Mouse (Mus musculus) stomach, embryonic 16.5 days (tissue): ENCODE measurements at regions not wholly inside any gene's neighbourhood (a gene's known extent, or its start where the extent isn't known, plus 50 kb on each side); places are given as distances from the start of the nearest gene placed in this dataset.

Source experiments
- ATAC-seq: fragments of 200-750 bp; cut with Nextera tagmentation; 2 replicates; pipeline ENCODE4 v1.8.0; 2017; ENCODE audit warnings: moderate number of reproducible peaks, moderate TSS enrichment; ENCODE audit not compliant: insufficient read depth, low FRiP score
- H3K27ac ChIP-seq: fragments of 300-500 bp; sonication (generic); 2 replicates; pipeline ENCODE4 v1.5.1; 2014; ENCODE audit warnings: low read length
- H3K27me3 ChIP-seq: fragments of 300-500 bp; sonication (generic); 2 replicates; pipeline ENCODE4 v1.6.1; 2014; ENCODE audit warnings: low read length, control low read depth, mixed read lengths; ENCODE audit not compliant: control insufficient read depth, insufficient read depth
- H3K36me3 ChIP-seq: fragments of 300-500 bp; sonication (generic); 2 replicates; pipeline ENCODE4 v1.6.1; 2014; ENCODE audit warnings: low read length; ENCODE audit not compliant: control insufficient read depth, insufficient read depth
- H3K4me1 ChIP-seq: fragments of 300-500 bp; sonication (generic); 2 replicates; pipeline ENCODE4 v1.6.1; 2014; ENCODE audit warnings: low read length, control low read depth, mixed read lengths; ENCODE audit not compliant: control insufficient read depth, insufficient read depth
- H3K4me2 ChIP-seq: fragments of 300-500 bp; sonication (generic); 2 replicates; pipeline ENCODE4 v1.6.1; 2014; ENCODE audit warnings: low read depth, low read length, mixed read lengths
- H3K4me3 ChIP-seq: fragments of 300-500 bp; sonication (generic); replicated peaks from 2 replicates; pipeline ENCODE4 v1.5.1; 2014; ENCODE audit warnings: mild to moderate bottlenecking, low read length
- H3K9ac ChIP-seq: fragments of 300-500 bp; sonication (generic); 2 replicates; pipeline ENCODE4 v1.6.1; 2014; ENCODE audit warnings: low read length
- H3K9me3 ChIP-seq: fragments of 300-500 bp; sonication (generic); replicated peaks from 2 replicates; pipeline ENCODE4 v1.6.1; 2016; ENCODE audit warnings: low read length, control low read depth; ENCODE audit not compliant: control insufficient read depth
- WGBS: fragments of 180-500 bp; shearing (Covaris S2); extraction: QIAGEN DNeasy Blood & Tissue Kit; methylation state at CpG from one replicate; pipeline ENCODE4 v1.1.7; 2014; 5-methylcytosine and 5-hydroxymethylcytosine counted together

GRCm38 (mm10) chr5:53412391-53413075 is 53.4 kb upstream of the Rbpj start:
- Histone ChIP-seq H3K36me3 (no peaks in the 10 kb centered on the region), H3K9me3 (no peaks in the 10 kb centered on the region)
- 56% methylated on average over 7 of the region's 7 CpGs for WGBS

GRCm38 (mm10) chr5:53413677-53414076 is 52.3 kb upstream of the Rbpj start:
- H3K4me2 ChIP-seq: no peak overlapping the region
- WGBS: 70% methylated on average over 3 of the region's 3 CpGs
- no peaks in the 10 kb centered on the region for H3K27me3 ChIP-seq
- peaks cover 3% of the 10 kb centered on the region; the same call in 1 of the 2 replicates for H3K4me1 ChIP-seq
- no peak overlapping the region for H3K27ac ChIP-seq
- no peaks in the 10 kb centered on the region for H3K36me3 ChIP-seq
- no peaks in the 10 kb centered on the region for H3K9me3 ChIP-seq
- H3K4me3 ChIP-seq: no peak overlapping the region
- no peak for ATAC-seq
- H3K9ac ChIP-seq: no peak overlapping the region

More at GRCm38 (mm10) chr5:53412391-53413075, 53.4 kb upstream of the Rbpj start:
- H3K4me3 ChIP-seq: no peak overlapping the region
- no peaks in the 10 kb centered on the region for H3K27me3 ChIP-seq
- H3K9ac ChIP-seq: no peak overlapping the region
- no peak overlapping the region for H3K4me2 ChIP-seq
- peak overlapping the region; percentile 23; the same call in 1 of the 2 replicates for H3K27ac ChIP-seq
- ATAC-seq: no peak; the same call in 1 of the 2 replicates
- peaks cover 3% of the 10 kb centered on the region; the same call in 1 of the 2 replicates for H3K4me1 ChIP-seq

- no peaks in the 10 kb centered on the region for H3K36me3 ChIP-seq
- ATAC-seq: no peak
- peaks cover 3% of the 10 kb centered on the region; the same call in 1 of the 2 replicates for H3K4me1 ChIP-seq
- no peaks in the 10 kb centered on the region for H3K9me3 ChIP-seq
- H3K4me3 ChIP-seq: no peak overlapping the region
- H3K4me2 ChIP-seq: no peak overlapping the region
- no peak overlapping the region for H3K27ac ChIP-seq
- H3K9ac ChIP-seq: no peak overlapping the region
- WGBS: 87% methylated on average over 2 of the region's 2 CpGs
- H3K27me3 ChIP-seq: no peaks in the 10 kb centered on the region
Observed at GRCm38 (mm10) chr5:53415472-53415871, 50.5 kb upstream of the Rbpj start.
